Mouse (Mus musculus) forebrain, embryonic 10.5 days (tissue): ENCODE data around the gene Kdm4b. TPM values are rescaled to one million over a fixed set of nuclear protein-coding genes. Genes with fewer than 3 reads are reported as not detected.
A peak's percentile ranks its signal among the peaks of the same experiment; 100 is the strongest.

Source experiments
- DNase-seq: peaks from one replicate; pipeline ENCODE4 v3.0.0-alpha.2; 2017; ENCODE audit warnings: low spot score; ENCODE audit errors: extremely low spot score
- H3K27ac ChIP-seq: fragments of 300-500 bp; sonication (generic); 2 replicates; pipeline ENCODE4 v1.5.1; 2016; ENCODE audit warnings: mild to moderate bottlenecking
- H3K27me3 ChIP-seq: fragments of 300-500 bp; sonication (generic); 2 replicates; pipeline ENCODE4 v1.6.1; 2016; ENCODE audit warnings: mild to moderate bottlenecking; ENCODE audit not compliant: poor library complexity, severe bottlenecking
- H3K36me3 ChIP-seq: fragments of 300-500 bp; sonication (generic); replicated peaks from 2 replicates; pipeline ENCODE4 v1.6.1; 2016; ENCODE audit warnings: mild to moderate bottlenecking, moderate library complexity
- H3K4me1 ChIP-seq: fragments of 300-500 bp; sonication (generic); 2 replicates; pipeline ENCODE4 v1.6.1; 2016
- H3K4me3 ChIP-seq: fragments of 300-500 bp; sonication (generic); 2 replicates; pipeline ENCODE4 v1.5.1; 2016; ENCODE audit warnings: mild to moderate bottlenecking, moderate library complexity
- H3K9me3 ChIP-seq: fragments of 300-500 bp; sonication (generic); 2 replicates; pipeline ENCODE4 v1.6.1; 2016; ENCODE audit warnings: mild to moderate bottlenecking, moderate library complexity
- WGBS: fragments of 180-500 bp; shearing (Covaris S2); methylation state at CpG from one replicate; pipeline ENCODE4 v1.1.7; 2016; 5-methylcytosine and 5-hydroxymethylcytosine counted together
- polyA plus RNA-seq: library from polyadenylated mRNA; unstranded; fragments of >200 nt; fragmentation: Nextera tagmentation; extraction: Ambion mirVana; gene quantifications from 2 replicates; pipeline ENCODE4 v1.2.1, GENCODE M21; 2016

The Kdm4b gene
- polyA plus RNA-seq = 35.9 and 39.6 TPM in 2 replicates

GRCm38 (mm10) chr17:56325450-56326152 lies at the start of gene Kdm4b:
TSS of gene Kdm4b (plus strand) at chr17:56326062.
- Histone ChIP-seq H3K9me3 (no peaks in the 10 kb centered on the region), H3K27ac (peak within 1 kb of the TSS; percentile 94), H3K27me3 (no peaks in the 10 kb centered on the region), H3K4me3 (peak within 1 kb of the TSS; percentile 90), H3K4me1 (peaks cover 45% of the 10 kb centered on the region), H3K36me3 (peaks cover 41% of the 10 kb centered on the region)
- peak; percentile 99 for DNase-seq
- WGBS = under 1% methylated on average over 57 of the region's 57 CpGs

DNA sequence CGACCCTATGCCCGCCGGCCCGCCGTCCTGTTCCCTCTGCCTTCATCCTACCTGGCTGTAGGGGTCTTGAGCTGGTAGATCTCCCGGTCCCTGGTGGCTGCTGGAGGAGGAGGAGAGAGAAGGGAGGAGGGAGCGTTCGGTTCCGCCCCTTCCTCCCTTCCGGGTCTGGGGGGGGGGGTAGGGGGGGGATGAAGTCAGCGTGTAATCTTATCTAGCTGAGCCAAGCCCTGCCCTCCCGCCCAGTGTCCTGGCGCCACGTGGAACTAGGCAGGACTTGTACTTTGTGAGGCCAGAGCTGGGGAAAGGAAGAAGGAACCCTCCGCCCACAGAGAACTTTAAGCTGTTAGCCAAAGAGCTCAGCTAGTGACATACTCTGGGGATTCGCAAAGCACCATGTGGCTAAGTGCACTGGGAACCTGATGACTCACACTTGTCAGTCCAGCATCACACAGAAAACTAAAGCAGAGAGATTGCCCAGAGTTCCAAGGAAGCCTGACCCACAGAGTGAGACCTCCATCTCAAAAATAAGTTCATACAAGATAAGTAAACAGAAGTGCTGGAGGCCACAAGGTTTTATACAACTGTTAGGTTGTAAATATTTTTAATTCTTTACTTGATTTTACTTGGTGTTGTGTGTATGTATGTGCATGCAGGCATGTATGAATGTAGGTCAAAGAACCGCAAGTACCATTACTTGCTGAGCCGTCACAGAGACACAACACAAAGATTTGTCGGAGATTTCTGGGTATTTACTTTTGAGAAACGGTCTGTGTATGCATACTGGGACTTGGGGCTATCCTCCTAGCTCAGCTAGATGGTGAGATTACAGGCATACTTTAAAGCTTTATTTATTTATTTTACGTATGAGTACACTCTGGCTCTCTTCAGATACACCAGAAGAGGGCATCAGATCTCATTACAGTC lies 49.0 kb upstream of the Kdm4b start, which contains the start of gene Ticam1:
TSS of gene Ticam1 (minus strand) at position 144 of the 924 bp plus-strand sequence.
- WGBS = 9% methylated on average over 21 of the region's 21 CpGs
- Histone ChIP-seq H3K4me3 (peak within 1 kb of the TSS; percentile 63), H3K4me1 (peaks cover 39% of the 10 kb centered on the region), H3K9me3 (no peaks in the 10 kb centered on the region), H3K36me3 (peaks cover 35% of the 10 kb centered on the region), H3K27ac (peak within 1 kb of the TSS; percentile 86), H3K27me3 (no peaks in the 10 kb centered on the region)
- peak; percentile 93 for DNase-seq

GRCm38 (mm10) chr17:56277567-56277893 lies 48.3 kb upstream of the Kdm4b start:
- Histone ChIP-seq H3K4me1 (peaks cover 39% of the 10 kb centered on the region), H3K36me3 (peaks cover 33% of the 10 kb centered on the region), H3K27me3 (no peaks in the 10 kb centered on the region), H3K27ac (peak overlapping the region; percentile 86), H3K9me3 (no peaks in the 10 kb centered on the region), H3K4me3 (peak overlapping the region; percentile 63)
- no peak for DNase-seq
- 55% methylated on average over 2 of the region's 2 CpGs for WGBS

- WGBS = 96% methylated on average over 5 of the region's 5 CpGs
- Histone ChIP-seq H3K4me1 (peaks cover 39% of the 10 kb centered on the region), H3K27ac (no peak overlapping the region), H3K4me3 (no peak overlapping the region), H3K9me3 (no peaks in the 10 kb centered on the region), H3K27me3 (no peaks in the 10 kb centered on the region), H3K36me3 (peaks cover 40% of the 10 kb centered on the region)
- no peak for DNase-seq
Observed at GRCm38 (mm10) chr17:56278340-56278739, 47.5 kb upstream of the Kdm4b start.

DNA sequence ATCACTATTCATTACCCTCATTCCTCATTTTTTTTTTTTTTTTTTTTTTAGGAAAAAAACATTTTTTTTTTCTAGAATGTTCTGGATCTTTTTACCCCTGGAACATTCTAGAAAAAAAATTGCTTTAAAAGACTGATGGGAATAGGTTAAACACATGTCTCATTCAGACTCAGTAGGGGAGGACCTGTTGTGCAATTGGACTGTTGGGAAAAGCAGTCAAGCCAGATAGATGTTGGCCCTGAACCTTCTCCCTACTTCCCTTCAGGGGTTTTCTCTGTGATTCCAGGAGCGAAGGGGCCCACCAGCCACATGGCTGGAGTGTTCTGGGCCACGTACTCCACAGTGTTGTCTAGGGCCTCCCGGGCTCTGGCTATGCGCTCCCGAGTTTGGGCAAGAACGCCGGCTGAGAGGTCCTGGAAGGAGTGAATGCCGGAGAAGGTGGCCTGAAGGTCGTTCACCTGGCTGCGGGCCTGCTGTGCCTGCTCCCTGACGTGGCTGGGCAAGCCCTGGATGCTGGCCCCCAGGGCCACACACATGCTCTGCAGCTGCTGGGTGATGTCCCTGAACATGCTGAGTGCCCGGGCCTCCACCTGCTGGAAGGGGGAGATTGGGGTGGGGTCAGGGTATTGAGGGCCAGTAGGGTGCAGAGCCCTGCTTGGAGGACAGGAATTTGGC lies 46.2 kb upstream of the Kdm4b start:
- no peak for DNase-seq
- Histone ChIP-seq H3K4me1 (peaks cover 35% of the 10 kb centered on the region), H3K9me3 (no peaks in the 10 kb centered on the region), H3K27me3 (no peaks in the 10 kb centered on the region), H3K27ac (no peak overlapping the region), H3K4me3 (no peak overlapping the region), H3K36me3 (peaks cover 49% of the 10 kb centered on the region)
- WGBS = 91% methylated on average over 12 of the region's 12 CpGs

DNA sequence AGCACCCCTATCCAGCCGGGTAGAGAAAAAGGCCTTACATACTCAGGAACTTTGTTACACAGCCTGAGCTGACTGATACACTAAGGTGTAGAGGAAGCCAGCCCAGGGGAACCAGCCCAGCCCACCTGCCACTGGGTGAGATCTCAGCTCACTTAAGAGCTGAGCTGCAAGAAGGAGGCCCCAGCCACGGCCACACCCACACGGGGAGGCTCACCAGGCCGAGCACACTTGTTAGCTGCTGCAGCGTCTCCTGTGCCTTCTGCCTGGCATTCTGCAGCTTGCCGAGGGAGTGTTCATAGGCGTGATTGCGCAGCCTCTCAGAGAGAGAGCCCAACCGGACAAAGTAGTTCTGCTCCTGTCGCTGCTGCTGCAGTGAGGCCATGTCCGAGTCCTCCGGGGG lies 44.7 kb upstream of the Kdm4b start:
- H3K27me3 ChIP-seq = no peaks in the 10 kb centered on the region
- 95% methylated on average over 12 of the region's 12 CpGs for WGBS
- no peak overlapping the region for H3K27ac ChIP-seq

GRCm38 (mm10) chr17:56282802-56283201 lies 43.1 kb upstream of the Kdm4b start:
- DNase-seq = no peak
- Histone ChIP-seq H3K4me3 (no peak overlapping the region), H3K36me3 (peaks cover 75% of the 10 kb centered on the region), H3K27ac (no peak overlapping the region), H3K9me3 (no peaks in the 10 kb centered on the region), H3K27me3 (no peaks in the 10 kb centered on the region), H3K4me1 (peaks cover 21% of the 10 kb centered on the region)
- WGBS = 89% methylated on average over 4 of the region's 4 CpGs

More for the DNA sequence above, 44.7 kb upstream of the Kdm4b start:
- peaks cover 30% of the 10 kb centered on the region for H3K4me1 ChIP-seq
- H3K4me3 ChIP-seq = no peak overlapping the region; the same call in 1 of the 2 replicates
- no peak for DNase-seq
- no peaks in the 10 kb centered on the region for H3K9me3 ChIP-seq
- peaks cover 64% of the 10 kb centered on the region for H3K36me3 ChIP-seq

GRCm38 (mm10) chr17:56283316-56283715 lies 42.5 kb upstream of the Kdm4b start:
- Histone ChIP-seq H3K36me3 (peaks cover 72% of the 10 kb centered on the region), H3K4me1 (peaks cover 22% of the 10 kb centered on the region), H3K27me3 (no peaks in the 10 kb centered on the region), H3K27ac (no peak overlapping the region), H3K4me3 (no peak overlapping the region), H3K9me3 (no peaks in the 10 kb centered on the region)
- WGBS = 93% methylated on average over 8 of the region's 8 CpGs
- DNase-seq = no peak

GRCm38 (mm10) chr17:56285995-56286394 lies 39.9 kb upstream of the Kdm4b start:
- no peaks in the 10 kb centered on the region for H3K9me3 ChIP-seq
- no peaks in the 10 kb centered on the region for H3K27me3 ChIP-seq
- peaks cover 55% of the 10 kb centered on the region for H3K36me3 ChIP-seq
- 96% methylated on average over 11 of the region's 11 CpGs for WGBS
- H3K27ac ChIP-seq = no peak overlapping the region
- no peak for DNase-seq
- peaks cover 42% of the 10 kb centered on the region for H3K4me1 ChIP-seq
- H3K4me3 ChIP-seq = no peak overlapping the region

- no peak for DNase-seq
- H3K4me1 ChIP-seq = peaks cover 54% of the 10 kb centered on the region
- no peaks in the 10 kb centered on the region for H3K27me3 ChIP-seq
- peaks cover 43% of the 10 kb centered on the region for H3K36me3 ChIP-seq
- peak overlapping the region; percentile 92 for H3K27ac ChIP-seq
- H3K9me3 ChIP-seq = no peaks in the 10 kb centered on the region
- H3K4me3 ChIP-seq = peak overlapping the region; percentile 57; the same call in 1 of the 2 replicates
- WGBS = 62% methylated on average over 3 of the region's 3 CpGs
Observed at GRCm38 (mm10) chr17:56287830-56288229, 38.0 kb upstream of the Kdm4b start.

DNA sequence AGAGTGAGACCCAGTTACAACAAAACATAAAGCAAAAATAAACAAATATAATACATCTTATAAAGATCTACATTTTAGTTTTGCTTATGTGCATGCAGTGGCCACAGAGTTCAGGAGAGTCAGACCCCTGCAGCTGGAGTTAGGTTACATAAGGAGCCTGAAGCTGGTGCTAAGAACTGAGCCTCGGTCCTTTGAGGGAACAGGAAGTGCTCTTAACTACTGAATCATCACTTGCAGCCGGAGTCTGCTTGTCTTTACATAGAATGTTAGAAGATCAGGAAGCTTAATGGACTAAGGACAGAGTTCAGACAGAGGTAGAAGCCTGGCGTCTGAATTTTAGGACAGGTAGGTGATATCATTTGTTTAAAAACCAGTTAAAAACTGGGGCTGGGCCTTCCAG lies 37.0 kb upstream of the Kdm4b start:
- no peaks in the 10 kb centered on the region for H3K27me3 ChIP-seq
- 40% methylated on average over 3 of the region's 3 CpGs for WGBS
- no peak for DNase-seq
- H3K27ac ChIP-seq = peak overlapping the region; percentile 92
- peak overlapping the region; percentile 57 for H3K4me3 ChIP-seq
- H3K36me3 ChIP-seq = peaks cover 34% of the 10 kb centered on the region
- H3K9me3 ChIP-seq = no peaks in the 10 kb centered on the region
- H3K4me1 ChIP-seq = peaks cover 54% of the 10 kb centered on the region
